Mouse (Mus musculus) cortical plate, adult 2 months (tissue): ENCODE results near the gene Vapa.

Experiments used
- CTCF ChIP-seq: fragments of 200-500 bp; IDR thresholded peaks from 2 replicates; pipeline ENCODE4 v1.5.1; 2011; ENCODE audit warnings: mild to moderate bottlenecking, control low read depth, low read length; ENCODE audit not compliant: insufficient read depth; ENCODE audit errors: extremely low read depth
- POLR2A ChIP-seq: fragments of 200-500 bp; IDR thresholded peaks from 2 replicates; pipeline ENCODE4 v1.6.1; 2011; ENCODE audit warnings: mild to moderate bottlenecking, low read length, control low read depth; ENCODE audit not compliant: insufficient read depth; ENCODE audit errors: extremely low read depth

GRCm38 (mm10) chr17:65558788-65559187 is 54.6 kb downstream of the Vapa start:
- TF ChIP-seq CTCF (no peak), POLR2A (no peak)
